Mouse (Mus musculus) ovary, postnatal 36 days (tissue): ENCODE results near the gene Gucy2f.
A peak's percentile ranks its signal among the peaks of the same experiment; 100 is the strongest.
"Not testable (repeated sequence)": the region's sequence is repeated elsewhere in the genome, so short reads cannot be mapped to it uniquely, and the experiment has no call there.

Experiments
- DNase-seq: peaks from one replicate; pipeline ENCODE4 v3.0.0; 2022; ENCODE audit warnings: low spot score, mixed read lengths

Gene Gucy2f

DNA sequence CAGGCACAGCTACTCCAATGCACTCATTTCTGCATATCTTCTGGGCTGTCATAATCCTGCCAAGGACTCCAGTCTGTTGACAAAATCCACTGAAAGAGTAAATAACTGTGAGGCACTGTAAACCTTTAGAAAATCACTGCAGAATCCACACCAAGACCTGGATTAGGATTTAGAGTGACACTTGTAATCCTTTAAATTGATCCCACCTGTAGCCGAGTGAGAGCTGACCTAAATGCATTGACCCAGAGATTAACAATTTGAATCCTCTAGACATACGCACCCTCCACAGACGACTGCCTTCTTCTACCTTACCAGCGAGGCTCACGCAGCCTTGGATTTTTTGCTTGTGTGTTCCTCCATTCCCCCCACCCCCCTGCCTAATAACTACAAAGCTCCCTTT is at the start of gene Gucy2f:
TSS of gene Gucy2f (minus strand) at position 101 of the 400 bp plus-strand sequence.
- no peak for DNase-seq

DNA sequence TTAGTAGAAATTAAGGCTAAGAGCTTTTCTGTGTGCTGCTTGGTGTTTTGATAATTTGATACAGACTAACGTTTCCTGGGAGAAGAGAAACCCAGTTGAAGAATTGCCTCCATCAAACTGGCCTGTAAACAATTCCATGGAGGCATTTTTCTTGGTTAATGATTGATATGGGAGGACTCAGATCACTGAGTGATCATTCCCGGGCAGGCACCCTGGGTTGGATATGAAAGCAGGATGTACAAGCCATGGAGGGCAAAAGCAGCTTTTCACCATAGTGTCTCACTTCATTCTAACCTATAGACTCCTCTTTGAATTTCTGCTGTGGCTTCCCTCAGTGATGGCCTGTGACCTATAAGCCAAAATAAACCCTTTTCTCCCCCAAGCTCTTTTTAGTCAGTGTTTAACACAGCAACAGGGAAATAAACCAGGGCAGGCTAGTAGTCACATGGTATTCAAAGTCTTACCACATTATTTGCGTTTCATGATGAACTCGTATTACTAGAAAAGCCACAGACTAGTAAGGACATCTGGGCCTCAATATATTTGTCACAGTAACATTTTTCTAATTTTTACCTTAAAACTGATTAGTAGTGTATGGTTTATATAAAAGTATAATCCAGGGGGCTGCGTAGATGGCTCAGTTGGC is 49.1 kb upstream of the Gucy2f start:
- DNase-seq: no peak

DNA sequence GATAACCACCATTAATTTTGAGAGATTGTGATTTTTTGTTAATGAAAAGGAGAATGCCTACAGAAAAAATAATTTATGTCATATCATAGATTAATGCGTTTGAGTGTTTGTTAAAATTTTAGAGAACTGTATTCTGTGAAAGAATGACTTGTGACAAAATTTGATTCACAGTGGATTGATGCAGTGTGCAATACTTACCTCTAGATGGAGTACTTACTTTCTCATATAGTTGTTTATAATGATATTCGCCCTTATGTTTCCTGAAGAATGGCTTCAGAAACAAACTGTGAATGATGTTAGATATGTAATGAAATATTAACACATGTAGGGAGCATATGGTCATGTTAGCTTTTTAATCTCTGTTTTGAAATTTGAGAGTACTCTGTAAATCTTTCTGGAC is 40.4 kb upstream of the Gucy2f start:
- no peak for DNase-seq

- not testable (repeated sequence) for DNase-seq
These were observed 39.4 kb upstream of the Gucy2f start for GRCm38 (mm10) chrX:142236146-142236545.

DNA sequence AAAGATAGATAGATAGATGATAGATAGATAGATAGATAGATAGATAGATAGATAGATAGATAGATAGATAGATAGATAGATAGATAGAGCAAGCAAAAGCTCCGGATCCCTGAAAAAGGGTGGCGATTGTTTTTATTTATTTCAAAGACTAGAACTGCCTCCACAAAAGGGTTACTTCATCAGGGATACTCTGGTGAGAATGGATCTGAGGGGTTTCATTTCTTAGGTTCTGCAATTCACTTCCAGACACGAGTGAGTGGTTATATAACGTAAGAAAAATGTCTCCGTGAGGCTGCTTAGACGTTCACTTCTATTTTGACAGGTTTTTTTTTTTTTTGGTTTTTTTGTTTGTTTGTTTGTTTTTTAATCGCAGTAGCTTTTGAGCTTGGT is 32.0 kb upstream of the Gucy2f start:
- no peak for DNase-seq

GRCm38 (mm10) chrX:142228055-142228768 is 31.5 kb upstream of the Gucy2f start:
- DNase-seq: peak; percentile 65

GRCm38 (mm10) chrX:142227398-142228054 is 30.8 kb upstream of the Gucy2f start:
- peak; percentile 6 for DNase-seq

DNA sequence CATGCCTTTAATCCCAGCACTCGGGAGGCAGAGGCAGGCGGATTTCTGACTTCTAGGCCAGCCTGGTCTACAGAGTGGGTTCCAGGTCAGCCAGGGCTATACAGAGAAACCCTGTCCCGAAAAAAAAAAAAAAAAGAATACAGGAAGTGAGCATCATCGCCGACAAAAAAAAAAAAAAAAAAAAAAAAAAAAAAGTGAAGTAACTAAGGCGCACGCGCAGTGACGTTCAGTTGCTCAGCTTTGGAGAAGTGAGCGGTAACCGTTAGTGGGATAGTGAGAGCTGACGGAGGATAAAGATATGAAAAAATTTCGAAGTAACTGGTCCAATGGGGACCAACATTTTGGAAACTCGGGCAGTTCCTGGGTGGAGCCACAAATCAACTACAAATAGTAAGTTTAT is 29.8 kb upstream of the Gucy2f start, which contains the start of gene Nxt2:
TSS of gene Nxt2 (plus strand) at position 229 of the 400 bp plus-strand sequence.
- no peak for DNase-seq

DNA sequence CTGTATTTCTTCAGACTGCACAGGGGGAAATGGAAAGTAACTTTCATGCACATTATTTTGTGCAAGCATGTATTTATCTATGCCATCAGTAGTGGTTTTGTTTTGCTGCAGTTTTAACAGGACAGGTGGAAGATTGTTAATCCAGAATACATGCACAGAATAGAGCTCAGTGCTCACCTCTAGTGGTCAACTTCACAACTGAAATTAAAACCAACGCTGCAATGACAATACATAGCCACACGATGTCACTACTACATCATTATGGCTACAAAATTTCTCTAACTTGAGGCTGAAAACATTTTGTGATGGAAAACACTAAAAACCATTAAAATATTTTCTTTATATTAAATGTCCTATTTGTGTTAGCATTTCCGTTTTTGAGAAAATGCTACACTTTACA is 3.6 kb upstream of the Gucy2f start:
- DNase-seq: no peak

DNA sequence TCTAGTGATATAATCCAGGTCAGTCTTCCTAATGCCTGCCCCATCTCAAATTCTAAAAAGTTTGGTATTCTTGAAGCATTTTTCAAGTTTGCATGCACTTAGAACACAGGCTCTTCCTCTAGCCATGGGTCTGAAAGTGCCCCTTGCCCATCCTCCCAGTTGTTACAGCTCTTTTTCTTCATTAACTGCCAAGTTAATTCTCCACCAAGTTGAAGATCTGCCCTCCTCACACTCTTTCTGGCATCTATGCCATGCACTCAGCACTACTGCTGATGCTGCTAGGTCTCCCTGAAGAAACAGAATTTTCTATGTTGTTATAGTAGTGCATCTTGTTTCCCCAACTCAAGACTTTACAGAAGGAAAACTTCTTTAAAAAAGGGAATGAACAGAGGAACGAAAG is 1.2 kb downstream of the Gucy2f start:
- DNase-seq: no peak

GRCm38 (mm10) chrX:142194420-142194819 is 2.3 kb downstream of the Gucy2f start:
- no peak for DNase-seq

DNA sequence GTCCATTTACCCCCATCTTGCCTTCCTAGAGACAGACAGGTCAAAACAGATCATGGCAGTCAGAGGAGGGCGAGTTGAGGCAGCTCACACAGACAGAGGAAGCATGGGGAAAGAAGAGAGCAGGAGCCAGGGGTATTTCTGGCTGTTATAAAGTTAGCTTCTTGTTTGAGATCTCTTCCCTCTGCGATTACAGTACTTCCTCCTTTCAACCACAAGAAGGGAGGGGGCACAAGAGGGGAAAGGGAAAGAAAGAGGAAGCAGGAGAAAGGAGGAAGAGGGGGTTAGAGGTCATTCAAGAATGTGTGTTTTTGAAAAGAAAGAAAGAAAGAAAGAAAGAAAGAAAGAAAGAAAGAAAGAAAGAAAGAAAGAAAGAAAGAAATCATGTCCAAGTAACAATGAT is 6.4 kb downstream of the Gucy2f start:
- DNase-seq: no peak

GRCm38 (mm10) chrX:142189023-142189703 is 7.6 kb downstream of the Gucy2f start:
- peak; percentile 26 for DNase-seq

GRCm38 (mm10) chrX:142182026-142182425 is 14.7 kb downstream of the Gucy2f start:
- DNase-seq: no peak

DNA sequence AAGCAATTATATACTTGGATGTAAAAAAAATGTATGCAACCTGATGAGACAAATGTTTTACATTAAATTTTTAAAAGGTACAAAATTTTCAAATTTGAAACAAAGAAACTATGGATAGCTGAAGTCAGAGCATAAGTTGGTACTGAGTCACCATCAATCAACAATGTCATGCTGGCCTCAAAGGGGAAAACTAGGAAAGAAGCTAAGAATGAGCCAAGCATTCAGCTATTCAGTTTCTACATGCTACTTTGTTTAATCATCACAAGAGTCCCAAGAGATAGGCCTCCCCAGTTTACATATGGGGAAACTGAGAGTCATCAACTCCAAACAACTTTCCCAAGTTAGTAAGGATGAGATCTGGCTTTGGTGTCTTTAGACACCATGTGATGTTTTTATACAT is 19.8 kb downstream of the Gucy2f start:
- DNase-seq: no peak

DNA sequence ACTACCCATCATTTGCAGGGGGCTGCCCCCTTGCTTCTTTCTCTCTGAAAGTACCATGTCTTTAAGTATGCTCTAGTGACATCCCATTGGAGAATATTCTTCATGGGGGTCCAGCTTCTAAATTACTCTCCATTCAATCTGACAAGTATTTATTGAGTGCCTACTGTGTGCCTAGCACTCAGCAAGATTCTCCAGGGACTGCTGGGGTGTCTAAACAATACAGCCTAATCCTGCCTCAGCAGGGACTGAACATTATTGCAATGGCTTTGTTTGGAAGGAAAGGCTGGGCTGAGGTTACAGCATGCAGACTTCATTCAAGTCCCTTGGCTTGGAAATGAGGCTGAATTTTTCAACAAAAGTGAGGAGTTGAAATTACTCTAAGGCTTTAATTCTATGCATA is 81.0 kb downstream of the Gucy2f start:
- DNase-seq: no peak

GRCm38 (mm10) chrX:142111236-142111635 is 85.5 kb downstream of the Gucy2f start:
- DNase-seq: no peak

DNA sequence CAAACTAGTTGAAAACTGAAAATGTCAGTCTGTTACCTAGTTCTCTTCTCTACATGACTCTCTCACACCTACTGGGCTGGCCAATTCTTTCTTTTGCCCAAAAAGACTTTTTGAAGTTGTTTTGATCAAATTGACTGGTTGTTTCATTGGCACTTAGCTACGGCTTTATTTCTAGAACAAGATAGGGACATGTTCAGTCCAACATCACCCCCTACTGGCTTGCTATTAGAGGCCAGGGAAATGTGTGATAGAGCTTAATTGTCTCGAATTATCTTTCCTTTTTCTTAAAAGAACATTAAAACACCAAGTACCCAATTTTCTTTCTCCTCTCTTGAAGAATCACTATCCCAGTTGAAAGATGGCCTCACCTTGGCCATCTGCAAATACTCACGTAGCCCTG is 99.8 kb downstream of the Gucy2f start:
- DNase-seq: no peak

DNA sequence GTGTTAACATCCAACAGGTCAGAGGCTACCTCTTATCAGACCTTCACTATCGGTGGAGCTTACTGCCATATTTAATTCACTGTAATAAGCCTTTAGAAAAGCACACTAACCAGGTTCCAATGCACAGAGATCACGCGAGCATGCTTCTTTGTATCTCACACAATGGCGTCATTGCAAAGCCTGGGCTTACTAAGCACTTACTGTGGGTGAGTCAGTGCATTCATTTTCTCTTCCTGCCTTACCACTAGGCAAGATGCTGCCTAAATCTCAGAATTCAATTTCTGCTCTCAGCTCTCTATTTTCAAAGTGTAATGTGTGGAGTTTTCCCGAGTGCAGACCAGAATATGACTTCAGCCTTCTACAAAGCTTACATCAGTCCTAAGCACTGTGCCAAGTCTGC is 101.2 kb downstream of the Gucy2f start:
- DNase-seq: no peak

- DNase-seq: no peak
These were observed 134.1 kb downstream of the Gucy2f start for GRCm38 (mm10) chrX:142062585-142062984.
